Mouse (Mus musculus) cerebellum, adult 18-20 months (tissue): ENCODE measurements around the gene Fam47e.
"Not testable (repeated sequence)": the region's sequence is repeated elsewhere in the genome, so short reads cannot be mapped to it uniquely, and the experiment has no call there.

Source experiments
- DNase-seq, 2 experiments: peaks; one replicate each; pipeline ENCODE4 v3.0.0; 2021

The Fam47e gene

DNA sequence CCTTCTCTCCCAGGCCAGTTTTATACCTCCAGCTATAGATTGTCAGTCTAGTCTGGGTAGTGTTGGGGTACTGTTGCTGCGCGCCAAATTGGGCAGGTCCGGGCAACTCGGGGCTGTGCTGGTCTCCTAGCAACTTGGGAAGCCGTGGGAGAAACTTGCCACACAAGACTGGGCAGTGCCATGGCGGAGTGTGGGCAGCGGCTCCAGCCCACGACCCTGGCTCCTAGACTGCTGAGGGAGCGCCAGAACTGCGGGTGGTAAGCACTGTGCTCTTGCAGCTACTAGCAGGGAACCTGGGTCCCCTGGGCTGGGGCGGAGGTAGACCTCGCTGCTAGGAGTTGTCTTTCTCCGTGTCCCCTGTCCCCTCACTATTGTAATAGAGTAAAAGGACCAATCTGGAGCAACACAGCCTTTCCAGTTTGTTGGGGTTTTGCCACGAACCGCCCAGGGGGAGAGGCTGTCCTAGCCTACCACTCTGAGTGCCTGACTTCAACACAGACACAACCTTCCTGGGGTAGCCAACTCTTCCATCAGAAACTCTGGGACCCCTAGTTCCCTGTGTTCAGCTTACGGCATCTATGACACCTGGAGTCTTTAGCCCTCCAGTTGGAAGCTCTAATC, at the start of gene Fam47e:
Gene Fam47e, plus strand, starts transcription at position 179 of the 621 bp plus-strand sequence.
- DNase-seq: no peak

DNA sequence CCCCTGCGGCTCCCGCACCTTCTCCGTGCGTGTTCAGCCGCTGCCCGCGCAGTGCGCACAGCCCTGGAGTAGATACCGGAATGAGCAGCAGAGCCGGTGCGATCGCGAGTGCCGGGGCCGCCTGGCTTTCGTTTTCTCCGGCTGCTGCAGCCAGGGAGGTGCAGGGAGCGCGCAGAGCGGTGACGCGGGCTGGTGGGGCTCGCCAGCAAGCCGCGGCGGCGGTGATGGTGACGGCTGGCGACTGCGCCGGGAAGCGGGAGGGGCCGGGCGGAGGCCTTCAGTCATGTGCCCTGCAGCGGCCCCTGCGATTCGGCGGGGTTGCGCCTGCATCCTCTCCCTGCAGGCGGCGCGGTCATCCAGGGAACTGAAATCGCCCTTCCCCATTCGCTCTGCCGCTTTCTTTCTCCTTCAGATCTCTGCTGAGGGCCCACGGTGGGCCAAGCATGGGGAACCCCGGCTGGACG, 49.4 kb upstream of the Fam47e start:
- peak; percentile 97 to 98 for DNase-seq

DNA sequence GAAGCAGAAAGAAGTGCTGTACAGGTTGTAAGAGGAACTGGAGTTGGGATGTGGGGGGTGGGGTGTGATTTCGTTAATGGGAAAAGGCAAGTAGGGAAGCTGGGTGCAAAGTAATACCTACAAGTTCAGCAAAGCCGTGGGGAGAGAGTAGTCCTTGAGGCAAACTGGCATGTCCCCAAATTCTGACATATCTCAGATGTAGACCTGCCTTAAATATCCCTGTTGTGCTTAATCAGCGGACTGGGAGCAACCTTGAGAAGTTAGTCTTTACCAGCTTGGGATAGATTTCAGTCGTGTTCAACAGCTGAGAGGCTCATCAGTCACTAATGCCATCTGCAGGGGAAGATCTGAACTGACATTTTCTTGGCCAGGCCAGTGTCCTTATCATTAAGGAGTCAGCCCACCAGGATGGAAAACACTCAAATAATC, 48.6 kb upstream of the Fam47e start:
- DNase-seq: peak; percentile 43 to 61

DNA sequence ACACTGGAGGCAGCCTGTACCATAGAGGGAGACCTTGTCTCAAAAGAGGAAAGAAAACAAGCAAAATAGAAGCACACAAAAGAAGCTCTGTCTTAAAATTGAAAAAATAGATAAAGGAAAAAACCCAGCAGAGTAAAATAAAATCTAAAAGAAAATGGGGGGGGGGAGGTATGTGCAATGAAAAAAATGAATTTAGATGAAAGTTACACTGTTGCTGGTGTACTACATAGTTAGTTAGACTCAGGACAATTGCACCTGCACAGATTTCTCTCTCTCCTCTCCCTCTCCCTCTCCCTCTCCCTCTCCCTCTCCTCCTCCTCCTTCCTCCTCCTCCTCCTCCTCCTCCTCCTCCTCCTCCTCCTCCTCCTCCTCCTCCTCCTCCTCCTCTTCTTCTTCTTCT, 48.1 kb upstream of the Fam47e start, which contains the start of gene Scarb2:
Gene Scarb2, minus strand, starts transcription at position 101 of the 400 bp plus-strand sequence.
- DNase-seq: no peak

DNA sequence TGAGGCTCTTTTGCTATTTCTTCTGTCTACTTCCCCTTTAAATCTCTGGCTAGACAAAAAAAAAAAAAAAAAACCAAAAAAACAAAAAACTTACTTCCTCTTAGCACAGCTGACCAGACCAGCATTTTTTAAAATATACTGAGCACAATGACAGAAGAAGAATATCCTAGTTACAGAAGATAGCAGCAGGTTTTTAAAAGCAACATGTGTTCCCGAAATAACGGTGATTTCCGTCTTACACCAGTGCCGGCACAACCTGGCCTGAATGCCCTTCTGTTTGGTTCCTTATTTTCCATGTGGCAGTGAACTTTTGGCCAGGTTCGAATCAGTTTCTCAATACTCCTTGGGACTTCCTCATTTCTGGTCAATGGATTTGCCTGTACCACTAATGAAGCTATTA, 46.0 kb upstream of the Fam47e start:
- DNase-seq: no peak

DNA sequence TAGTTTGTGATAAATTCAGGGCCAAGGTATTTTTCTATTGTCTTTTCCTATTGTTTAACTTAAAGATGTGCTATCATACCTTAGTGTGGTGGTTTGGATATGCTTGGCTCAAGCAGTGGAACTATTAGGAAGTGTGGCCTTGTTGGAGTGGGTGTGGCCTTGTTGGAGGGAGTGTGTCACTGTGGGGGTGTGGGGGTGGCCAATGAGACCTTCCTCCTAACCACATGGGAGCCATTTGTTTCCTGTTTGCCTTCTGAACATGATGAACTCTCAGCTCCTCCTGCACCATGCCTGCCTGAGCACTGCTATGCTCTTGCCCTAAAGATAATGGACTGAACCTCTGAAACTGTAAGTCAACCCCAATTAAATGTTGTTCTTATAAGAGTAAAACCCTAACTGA, 43.6 kb upstream of the Fam47e start:
- no peak for DNase-seq

DNA sequence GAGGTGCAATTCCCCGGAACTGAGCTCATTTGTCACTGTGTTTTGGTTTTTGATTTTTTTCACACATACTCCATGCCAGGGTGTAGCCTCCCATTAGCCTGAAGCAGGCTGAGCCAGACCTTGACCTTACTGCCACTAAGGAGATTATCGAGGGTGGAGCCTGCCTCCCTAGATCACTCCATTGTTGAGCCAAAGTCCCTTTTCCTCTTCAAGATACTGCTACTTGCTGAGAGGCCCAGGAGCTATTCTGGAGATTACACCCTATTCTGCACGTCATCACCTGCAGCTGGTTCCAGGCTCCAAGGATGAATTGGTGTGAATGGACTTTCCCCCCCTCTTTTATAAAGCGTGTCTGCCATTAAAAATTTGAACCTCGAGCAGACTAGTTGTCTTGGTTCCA, 42.8 kb upstream of the Fam47e start:
- no peak for DNase-seq

DNA sequence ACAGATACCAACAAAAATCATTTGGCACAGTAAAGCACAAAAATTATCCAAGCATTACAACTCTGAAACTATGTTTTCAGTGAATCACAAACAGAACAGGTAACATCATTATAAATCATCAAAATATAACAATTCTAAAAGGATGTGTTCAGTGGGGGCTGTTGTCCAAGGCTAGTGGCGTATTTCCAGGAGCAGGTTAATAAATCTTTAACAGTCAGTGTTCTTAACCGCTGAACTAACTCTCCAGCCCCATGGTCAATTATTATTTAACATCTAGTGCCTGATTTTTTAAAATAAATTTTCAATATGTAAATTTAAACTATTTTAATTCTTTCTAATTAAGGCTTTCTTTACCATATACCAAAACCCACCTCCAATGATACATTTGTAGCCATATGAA, 33.7 kb upstream of the Fam47e start:
- DNase-seq: not testable (repeated sequence)

DNA sequence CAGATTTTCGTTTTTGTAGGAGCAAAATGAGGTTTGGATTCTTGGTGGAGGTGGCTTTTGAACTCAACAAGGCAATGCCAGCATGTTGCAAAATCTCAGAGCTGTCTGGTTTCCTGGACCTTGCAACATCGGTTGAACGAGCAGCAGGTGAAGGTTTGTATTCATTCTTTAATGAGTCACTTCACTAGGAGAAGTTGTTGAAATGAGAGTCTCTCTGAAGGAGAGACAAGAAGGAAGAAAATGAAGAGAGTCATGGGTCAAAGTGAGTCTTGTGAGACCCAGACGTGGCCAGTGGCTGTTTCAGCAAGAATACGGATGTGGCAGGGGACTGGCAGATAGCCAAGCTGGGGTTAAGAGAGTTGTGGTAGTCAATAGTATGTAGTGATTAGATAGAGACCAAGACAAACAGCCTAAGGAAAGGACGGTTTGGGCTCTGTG, 30.0 kb upstream of the Fam47e start:
- DNase-seq: no peak

DNA sequence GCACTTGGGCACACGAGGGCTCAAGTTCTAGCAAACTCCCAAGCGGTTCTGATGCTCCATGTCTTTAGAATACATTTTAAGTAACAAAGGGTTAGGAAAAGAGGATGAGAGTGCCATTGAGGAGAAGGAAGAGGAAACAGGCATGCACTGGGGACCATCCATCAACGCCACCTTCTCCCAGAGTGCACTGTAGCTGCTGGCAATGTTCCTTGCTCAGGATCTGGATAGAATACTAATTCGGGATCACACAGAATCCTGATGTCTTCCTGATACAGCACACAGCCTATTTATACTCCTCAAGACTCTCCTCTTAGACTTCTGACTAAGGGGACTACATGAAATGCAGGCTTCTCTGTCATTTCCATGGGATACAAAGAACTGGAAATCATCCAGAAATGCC, 15.2 kb upstream of the Fam47e start:
- no peak for DNase-seq

DNA sequence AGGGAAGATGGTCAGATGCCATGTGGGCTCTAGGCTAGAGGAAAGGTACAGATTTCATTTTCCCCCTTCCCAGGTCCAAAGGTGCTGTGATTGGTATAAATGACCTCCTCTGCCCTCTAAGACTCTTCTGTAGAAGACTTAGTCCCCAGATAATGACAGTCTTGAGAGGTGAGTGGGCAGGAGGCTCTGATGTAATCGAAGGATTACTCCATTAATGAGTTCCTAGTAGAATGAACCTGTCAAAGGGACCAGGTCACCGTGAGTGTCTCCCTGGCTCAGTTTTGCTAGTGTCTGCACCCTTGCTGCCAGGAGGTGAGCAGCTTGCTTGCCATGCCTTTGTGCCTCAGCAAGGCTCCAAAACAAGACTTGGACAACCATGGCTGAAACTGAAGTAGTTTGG, 2.3 kb upstream of the Fam47e start:
- DNase-seq: no peak

DNA sequence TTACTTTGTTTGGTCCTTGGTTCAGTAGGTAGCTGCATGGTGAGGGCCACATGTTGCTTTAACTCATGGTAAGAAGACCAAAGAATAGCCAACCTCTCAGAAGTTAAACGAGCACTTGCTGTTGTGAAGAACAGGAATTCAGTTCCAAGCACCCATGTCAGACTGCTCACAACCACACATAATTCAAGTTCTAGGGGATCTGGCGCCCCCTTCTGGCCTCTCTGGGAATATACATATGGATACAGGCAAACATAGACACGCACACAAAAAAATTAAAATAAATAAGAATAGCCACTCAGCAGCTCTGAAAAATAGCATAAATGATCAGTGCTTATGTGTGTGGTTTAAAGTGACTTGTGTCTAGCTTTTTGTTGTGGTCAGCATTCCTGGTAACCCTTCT, 930 bp upstream of the Fam47e start:
- no peak for DNase-seq

DNA sequence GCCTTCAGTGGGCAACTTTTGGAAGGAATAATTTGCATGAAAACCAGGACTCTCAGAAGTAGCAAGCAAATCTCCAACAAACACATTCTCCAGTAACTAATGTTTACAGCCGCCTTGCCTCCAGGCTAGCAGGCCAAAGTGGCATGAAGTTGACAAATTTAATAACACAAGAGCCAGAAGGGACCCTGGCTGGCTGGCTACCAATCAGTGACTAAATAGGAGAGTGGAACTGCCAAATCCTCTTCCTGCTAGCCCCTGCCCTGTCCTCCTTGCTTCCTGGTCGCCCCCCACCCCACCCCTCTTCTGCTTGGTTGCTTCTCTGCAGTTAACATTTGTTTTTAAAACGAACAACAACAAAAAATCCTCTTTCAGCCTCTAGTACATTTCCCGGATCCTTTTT, 426 bp upstream of the Fam47e start:
- DNase-seq: no peak

DNA sequence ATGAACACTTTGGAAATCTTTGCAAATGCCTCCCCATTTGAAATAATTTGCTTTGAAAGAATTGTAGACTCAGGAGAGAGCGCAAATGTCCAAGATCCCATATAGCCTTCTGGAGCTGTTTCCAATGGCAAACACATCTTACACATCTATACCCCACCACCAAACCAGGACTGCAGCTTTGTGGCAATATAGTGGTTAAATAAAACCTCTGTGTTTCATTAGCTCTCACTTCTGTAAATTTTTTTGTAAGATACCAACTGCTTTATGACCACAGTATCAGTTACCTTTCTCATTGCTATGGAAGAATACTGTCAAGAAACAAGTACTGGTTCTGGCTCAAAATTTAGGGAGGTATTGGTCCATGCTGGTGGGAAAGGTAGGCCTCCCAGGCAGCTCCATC, 1.0 kb downstream of the Fam47e start:
- DNase-seq: no peak

DNA sequence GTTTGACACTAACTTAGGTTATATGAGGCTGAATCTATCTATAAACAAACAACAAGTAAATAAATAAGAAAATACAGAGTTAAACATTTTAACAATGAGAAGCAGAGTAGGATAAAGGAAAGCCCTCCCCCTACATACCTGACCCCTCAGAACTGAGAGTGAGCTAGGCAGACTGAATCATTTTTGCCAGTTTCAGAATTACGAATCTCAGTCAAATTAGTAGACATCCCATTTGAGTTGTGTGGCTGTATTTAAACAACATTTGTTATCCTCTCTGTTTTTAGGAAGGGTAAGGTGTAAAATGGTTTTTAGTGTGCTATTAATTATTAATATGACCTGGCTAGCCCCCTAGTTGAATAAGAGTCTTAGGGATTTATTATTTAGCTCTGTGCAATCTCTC, 2.6 kb downstream of the Fam47e start:
- DNase-seq: no peak

DNA sequence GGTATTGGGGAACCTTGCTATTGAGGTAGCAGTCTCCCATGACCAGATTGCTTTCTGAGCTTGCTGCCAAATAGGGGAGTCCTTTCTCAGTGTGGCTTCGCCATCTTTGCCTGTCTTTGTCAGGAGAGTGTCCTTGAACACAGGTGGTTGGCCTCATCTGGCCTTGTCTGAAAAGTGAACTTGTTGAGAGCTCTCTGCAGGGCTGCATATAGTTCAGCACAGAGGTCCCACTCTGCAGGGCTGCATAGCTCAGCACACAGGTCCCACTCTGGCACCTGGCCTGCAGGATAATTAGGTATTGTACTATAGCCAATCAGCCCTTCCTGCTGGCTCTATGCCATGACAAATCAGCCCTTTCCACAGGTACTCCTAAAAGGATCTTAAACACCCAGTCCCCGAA, 5.3 kb downstream of the Fam47e start:
- DNase-seq: no peak

DNA sequence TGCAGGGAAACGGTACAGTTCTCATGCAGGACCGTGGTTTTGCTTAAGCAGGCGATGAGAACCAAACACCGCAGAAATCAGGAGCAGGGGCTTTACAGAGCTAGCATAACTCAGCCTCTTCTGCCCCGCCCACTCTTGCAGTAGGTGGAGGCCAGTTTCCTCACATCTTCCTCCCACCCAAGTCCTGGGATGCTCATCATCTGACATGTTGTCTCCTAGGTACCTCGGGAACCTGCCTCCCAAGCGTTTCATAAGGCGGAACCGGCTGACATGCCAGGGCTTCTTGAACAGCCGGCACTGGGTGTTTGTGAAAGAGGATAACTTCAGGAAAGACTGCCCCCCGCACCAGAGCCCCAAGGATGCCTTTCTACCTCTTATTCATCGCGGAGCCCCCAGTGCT, 7.1 kb downstream of the Fam47e start:
- DNase-seq: no peak

DNA sequence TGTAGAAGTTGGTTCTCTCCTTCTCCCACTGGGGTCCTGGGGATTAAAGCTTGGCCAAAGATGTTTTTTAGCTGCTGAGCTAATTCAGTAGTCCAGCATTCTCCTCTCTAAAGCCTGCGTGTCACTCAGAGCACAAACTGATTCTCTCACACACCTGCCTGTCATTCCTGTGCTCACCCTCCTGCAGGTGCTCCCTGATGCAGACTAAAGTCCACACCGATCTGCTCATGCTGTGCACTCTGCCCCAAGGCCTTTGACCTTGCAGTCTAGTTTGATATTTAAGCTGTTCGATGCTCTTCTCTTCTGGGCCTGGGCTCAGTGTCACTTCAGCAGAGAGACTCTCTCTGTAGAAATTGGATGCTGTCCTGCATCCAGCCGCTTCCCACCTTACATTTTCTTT, 16.4 kb downstream of the Fam47e start:
- DNase-seq: no peak

DNA sequence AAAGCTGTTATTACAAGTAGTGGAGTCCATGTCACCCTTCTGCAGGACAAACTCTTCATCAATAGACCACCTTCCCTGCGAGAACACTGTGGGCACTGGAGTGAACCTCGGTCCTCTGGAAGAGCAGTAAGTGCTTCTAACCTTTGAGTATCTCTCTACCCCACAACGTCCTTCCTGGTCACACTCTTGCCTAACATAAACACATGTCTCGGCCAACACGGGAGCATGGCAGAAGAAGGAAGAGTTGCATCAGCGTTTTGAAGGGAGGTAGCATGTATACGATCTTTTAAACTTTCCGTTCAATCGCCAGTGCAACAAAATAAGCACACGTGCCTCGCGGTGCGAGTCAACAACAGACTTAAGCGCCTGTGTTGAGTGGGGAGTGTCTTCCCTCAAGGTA, 24.7 kb downstream of the Fam47e start:
- no peak for DNase-seq

DNA sequence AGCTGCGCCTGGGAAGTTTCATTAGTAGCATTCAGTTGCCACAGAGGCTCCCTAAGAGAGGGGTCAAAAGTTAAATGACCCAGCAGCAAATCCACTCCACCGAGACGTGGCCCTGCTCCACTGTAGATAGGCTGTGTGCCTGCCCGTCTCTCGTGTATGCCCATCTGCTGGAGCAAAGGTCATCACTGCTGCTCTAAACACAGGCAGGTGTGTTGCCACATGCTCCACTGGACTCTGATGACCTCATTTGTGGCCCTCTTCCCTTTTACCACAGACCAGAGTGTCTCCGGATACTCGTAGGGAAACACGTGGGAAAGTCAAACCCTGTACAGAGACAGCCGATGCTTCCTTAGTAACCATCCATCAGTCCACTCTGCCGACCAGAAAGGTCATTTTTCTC, 31.1 kb downstream of the Fam47e start:
- DNase-seq: no peak

DNA sequence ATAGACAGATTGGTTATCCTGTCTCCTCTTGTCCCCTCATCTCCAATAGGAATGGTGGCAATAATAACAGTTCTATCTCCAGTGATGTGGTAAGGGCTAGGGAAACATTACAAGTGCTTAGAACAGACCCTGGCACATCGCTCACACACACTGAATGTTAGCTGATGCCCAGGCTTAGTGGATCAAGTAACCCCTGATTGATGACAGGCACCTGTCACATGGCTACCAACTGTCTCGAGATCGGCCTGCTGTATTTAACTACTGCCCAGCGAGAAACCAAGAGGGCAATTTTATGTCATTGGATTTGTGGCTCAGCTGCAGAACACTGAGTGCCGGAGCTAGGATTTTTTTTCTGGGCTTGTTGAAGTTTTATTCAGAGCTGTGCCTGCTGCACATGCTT, 40.2 kb downstream of the Fam47e start:
- no peak for DNase-seq

DNA sequence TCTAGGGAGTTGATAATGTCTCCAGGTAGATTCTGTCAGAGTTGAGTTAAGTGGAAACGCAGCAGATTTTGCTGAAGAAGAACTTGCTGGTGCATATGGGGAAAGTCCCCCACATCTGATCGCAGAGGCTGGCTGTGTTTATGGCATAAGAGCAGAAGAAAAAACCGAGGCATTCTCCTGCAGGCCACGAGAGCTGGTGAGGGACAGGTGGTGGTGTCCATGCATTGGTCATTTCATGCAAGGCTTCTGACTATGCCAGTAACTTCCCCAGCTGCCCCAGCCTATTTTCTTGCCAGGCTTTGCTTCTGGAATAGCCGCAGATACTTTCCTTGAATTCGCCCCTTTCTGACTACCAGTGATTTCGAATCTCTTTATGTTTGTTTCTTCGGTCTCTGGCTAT, 42.0 kb downstream of the Fam47e start:
- no peak for DNase-seq

DNA sequence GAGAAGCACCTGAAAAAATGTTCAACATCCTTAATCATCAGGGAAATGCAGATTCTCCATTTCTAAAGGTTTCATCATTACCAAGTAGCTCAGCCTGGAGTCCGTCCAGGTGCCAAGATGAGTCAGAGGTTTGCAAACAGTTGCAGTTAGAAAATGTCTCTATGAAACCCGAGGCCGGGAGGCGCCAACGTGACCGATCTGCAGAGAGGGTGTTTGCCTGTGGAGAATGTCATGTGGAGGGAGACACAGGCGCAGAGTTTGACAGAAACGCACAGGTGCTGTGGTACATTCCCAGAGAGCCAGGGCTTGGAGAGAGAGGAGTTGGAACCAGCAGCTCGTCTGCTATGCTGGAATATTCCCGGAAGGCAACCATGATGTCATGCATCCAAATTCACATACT, 44.2 kb downstream of the Fam47e start:
- no peak for DNase-seq

DNA sequence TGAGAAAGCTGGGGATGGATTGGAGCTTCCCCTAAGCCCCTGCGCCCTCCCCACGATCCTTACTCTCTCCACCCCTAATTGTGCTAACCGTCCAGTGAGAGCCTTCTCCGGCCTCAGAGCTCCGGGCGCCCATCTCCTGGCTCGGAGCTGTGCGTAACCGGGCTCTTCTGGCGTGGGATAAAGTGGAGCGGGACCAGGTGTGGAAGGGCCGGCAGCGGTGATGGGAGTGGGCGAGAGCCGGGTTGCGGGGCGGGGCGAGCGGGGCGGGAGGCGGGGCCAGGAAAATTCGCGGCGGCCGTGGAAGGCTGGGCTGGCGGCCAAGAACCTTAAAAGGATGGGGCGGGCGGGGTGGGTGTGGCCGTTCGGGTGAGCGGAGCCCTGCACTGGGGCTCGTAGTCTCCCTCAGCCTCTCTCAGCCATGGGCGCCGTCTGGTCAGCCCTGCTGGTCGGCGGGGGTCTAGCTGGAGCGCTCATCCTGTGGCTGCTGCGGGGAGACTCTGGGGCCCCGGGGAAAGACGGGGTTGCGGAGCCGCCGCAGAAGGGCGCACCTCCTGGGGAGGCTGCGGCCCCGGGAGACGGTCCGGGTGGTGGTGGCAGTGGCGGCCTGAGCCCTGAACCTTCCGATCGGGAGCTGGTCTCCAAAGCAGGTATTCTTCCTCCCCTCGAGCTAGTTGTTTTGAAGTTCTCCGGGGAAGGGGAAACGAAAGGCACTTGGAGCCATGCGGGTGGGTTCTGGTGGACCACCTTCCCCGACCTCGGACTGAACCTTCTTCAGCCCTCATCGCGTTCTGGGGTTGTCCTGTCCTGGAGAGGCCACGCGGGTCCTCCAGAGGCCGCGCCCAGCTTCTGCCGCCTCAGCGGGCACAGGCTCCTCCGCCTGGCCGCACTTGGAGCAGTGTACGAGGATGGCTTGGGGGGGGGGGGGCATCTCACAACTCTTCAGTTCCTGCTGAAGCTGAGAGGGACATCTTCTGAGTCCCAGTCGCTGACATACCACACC, 48.1 kb downstream of the Fam47e start, which contains the start of gene Stbd1:
Gene Stbd1, plus strand, starts transcription at position 351 of the 1,000 bp plus-strand sequence.
- peak in 1 of 2 experiments; percentile 14 for DNase-seq
